Mouse (Mus musculus) inflammation-experienced regulatory T-cells, adult 6 months (primary cell): ENCODE measurements at regions not wholly inside any gene's neighbourhood (a gene's known extent, or its start where the extent isn't known, plus 50 kb on each side); places are given as distances from the start of the nearest gene placed in this dataset.

Experiments used
- ATAC-seq: one replicate; pipeline ENCODE4 v1.8.0; 2017

DNA sequence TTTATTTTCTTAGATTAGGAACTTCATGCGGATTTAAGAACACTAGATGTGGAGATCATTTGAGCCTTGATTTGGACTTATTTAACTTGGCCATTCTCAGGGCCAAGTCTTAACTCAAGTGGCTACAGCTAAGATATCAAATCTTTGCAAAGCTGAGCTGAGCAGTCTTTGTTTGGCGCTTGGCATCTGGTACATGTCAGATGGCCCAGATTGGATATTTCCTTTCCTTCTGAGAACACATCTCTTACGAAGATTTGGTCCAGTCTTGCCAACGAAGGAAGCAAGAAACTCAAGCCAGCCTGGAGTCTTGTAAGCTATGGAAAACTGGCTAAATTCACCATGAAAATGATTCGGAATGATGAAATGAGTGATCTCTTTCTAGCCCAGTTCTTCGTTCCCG, 59.1 kb upstream of the Cdc42ep3 start:
- no peak for ATAC-seq

DNA sequence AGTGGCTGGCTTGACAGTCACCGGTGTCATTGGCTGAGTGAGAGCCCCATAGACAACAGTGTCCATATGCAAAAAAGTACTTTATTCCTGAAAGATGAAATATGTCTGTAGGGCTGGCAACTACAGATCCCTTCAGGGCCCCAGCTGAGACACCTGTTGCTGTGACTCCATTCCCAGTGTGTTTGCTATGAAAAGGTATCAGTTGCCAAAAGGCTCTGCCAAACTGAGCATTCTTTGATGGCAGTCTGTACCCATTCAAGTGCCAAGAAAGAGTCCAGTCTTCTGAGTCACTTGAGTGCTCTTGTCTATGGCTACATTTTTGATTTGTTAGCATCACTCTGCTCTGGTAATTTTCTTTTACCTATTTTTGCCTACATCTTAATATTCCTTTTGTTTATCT, 63.1 kb upstream of the Cdc42ep3 start:
- ATAC-seq, result no peak

DNA sequence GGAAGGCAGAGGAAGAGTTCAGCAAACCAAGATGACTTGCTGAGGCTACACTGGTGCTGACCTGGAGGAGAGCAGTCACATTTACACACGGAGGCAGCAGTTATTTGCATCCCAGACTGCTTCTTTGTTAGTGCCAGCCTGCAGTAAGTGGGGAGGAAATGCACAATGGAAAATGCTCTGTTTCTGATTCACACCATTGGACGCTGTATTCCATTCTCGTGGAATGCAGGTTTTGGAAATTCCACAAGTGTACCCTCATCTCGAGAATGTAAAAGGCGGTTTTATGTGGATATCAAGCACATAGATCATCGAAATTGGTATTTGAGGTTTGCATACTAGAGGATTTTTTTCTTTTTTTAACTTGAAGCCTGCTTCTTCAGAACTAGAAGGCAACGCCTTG, 66.7 kb upstream of the Cdc42ep3 start:
- ATAC-seq, result no peak

DNA sequence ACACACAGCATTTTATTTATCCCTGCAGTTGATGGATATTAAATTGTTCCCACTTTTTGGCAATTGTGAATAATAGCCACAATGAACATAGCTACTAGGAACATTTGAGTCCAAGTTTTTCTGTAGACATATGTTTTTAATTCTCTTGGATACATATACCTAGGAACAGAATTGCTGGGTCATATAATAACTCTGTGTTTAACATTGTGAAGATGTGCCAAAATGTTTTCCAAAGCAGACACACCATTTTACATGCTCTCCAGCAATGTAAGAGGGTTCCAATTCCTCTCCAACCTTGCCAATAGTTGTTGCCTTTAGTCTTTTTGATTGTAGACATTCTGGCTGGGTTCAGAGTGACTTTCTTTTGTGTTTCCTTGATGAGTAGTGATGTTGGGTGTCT, 84.3 kb upstream of the Cdc42ep3 start:
- ATAC-seq, result no peak

DNA sequence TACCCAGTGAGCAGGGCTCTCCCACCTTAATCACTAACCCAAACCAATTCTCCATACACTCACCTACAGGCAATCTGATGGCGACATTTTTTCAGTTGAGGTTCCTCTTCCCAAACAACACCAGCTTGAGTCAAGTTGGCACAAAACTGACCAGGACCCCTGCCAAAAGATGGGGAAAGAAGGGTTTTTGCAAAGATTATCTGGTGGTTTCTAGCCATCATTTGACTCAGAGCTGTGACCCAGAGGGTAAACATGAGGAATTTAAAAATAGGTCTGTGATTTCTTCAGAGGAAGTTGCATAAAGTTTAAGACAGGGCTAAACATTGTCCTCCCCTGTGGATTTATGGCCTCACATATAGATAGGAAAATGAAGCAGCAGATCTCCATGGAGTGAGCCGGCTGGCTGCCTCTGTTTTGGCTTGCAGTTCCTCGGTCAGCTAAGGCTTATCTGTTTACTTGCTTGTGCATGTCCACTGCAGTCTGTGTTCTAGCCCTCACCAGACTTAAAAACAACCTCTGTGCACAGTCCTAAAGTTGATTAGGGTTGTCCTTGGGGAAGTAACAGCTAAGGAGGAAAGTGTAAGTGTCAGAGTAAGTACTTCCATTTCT, 87.7 kb upstream of the Cdc42ep3 start:
- ATAC-seq, result no peak

DNA sequence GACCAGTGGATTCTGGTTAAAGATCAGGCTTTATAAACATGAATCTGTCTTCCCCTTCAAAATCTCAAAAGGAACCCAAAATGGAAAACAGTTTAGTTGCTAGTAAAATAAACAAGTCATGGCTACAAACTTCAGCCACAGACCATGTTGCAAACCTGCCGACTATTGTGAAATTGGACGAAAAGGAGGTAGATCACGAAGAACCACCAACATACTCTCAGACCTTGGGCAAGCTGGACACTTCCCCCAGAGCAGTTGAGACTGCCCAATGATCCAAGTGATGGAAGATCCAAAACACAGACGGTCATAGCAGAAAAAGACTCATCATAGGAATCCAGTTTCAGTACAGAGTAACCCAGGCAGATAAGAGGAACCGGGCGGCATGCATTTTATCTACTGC, 92.3 kb upstream of the Cdc42ep3 start:
- no peak for ATAC-seq

DNA sequence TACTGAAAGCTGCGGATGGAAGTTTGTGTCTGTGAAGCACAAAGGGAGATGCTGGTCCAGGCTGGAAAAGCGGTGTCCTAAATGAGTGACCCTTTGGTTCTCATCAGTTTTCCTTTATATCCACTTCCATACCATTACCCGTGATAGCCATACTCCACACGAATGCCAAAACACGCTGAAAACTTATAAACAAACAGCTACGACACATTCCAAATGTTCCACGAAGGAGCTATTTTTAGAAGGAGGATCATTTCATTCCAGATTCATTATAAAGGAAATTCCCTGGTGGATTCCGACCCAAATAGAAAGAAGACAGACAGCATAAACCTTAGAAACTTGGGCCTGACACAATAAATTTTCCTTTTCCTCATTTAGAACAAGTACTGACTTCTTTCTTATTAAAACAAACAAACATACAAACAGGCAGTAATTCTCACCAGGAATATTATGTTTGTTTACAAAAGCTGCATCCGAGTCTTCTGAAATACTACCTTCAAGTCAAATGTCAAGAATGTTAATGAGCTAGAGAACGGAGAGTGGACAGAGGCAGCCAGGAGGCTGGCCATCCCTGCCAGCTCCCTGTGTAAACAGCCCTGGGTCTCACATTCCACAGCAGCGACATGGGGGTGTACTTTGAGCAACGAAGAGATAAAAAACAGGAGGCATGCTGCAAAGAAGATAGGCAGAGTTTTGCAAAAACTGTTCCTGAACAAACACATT, 96.4 kb upstream of the Cdc42ep3 start:
- ATAC-seq, result no peak

DNA sequence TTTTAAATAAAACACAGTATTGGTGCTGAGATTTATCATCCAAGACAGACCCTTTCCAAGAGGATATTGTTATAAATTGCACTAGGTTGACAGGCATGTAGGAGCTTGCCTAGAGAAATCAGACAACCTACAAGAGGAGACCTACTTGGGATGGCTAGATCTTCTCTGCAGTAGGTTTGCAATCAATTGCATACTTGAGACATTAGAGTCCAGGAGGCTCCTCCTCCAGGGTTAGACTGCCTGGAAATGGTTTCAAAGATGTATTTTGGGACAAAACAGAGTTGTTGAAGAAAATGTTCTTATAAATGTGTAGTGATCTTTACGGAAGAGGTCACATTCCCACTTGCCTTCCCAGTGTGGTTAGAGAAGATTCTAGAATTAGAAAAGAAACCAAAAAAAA, 98.9 kb upstream of the Cdc42ep3 start:
- no peak for ATAC-seq

DNA sequence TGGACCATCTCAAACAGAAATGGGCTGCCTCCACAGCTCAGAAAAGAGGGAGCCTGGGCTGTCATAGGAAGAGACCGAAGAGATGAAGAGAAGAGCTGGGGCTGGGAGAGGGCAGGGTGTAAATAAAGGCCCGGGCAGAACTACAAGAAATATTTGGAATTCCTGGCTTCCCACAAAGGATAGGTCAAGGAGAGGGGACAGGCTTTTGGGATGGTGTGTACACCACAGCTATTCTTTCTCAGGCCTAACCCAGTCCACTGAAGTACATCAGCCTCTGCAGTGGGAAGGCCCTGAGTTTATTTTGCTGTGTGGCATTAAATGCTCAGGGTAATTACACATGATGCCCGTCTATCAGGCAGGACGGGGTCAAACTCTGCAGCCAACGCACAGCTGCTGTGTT, 99.6 kb upstream of the Cdc42ep3 start:
- no peak for ATAC-seq

DNA sequence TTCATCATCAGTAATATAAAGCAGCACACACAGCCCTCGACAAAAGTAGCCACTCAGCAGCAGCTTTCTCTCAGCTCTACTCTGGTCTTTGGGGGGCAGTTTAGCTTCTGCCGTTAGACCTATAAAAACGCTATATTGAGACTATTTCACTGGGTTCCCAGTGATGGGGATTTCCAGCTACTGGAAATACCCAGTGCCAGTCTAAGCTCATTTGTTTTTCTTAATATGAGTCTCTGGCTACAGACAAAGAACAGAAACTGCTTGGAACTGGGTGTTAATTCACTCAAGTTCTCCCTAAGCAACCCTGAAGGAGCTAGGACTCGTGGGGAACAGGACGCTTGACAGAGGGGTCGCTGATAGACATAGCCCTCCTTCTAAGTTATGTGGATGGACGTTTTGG, 100.3 kb upstream of the Cdc42ep3 start:
- peak; percentile 71 for ATAC-seq

DNA sequence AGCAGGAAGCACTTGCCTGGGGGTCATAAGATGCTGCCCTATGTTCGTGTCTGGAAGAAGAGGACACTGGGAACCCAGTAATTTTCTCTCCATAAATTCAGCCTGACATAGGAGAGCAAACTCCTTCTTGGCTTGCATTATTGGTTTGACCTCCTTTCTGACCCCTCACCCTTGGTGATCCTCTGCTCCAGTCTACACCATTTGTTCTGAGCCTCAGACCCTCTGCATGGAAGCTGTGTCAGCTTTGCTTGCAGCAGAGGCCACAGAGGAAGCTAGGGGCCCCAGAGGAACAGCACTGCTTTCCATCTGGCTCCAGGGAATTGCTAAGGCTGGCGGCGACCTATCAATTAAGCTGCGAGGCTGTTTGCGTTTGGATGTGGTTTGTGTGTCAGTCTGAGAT, 102.7 kb upstream of the Cdc42ep3 start:
- ATAC-seq, result no peak

DNA sequence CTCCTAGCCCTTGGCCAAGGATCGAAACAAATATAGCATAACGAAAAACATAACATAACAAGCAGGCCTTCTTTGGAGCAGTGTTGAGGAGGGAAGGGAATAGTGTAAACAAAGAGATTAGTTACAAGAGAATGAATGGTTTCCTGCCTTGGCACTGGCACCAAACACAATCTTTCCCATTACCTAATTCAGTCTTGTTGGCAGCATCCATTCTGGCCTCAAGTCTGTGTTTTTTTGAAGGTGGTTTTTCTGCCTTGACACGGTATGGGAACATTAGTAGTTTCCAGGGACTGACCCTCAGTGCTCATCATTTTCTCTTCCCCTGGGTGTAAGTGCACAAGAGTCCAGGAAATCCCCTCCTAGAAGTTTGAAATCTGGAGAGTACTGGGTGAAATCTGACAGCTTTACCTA, 106.8 kb upstream of the Cdc42ep3 start:
- ATAC-seq, result no peak

DNA sequence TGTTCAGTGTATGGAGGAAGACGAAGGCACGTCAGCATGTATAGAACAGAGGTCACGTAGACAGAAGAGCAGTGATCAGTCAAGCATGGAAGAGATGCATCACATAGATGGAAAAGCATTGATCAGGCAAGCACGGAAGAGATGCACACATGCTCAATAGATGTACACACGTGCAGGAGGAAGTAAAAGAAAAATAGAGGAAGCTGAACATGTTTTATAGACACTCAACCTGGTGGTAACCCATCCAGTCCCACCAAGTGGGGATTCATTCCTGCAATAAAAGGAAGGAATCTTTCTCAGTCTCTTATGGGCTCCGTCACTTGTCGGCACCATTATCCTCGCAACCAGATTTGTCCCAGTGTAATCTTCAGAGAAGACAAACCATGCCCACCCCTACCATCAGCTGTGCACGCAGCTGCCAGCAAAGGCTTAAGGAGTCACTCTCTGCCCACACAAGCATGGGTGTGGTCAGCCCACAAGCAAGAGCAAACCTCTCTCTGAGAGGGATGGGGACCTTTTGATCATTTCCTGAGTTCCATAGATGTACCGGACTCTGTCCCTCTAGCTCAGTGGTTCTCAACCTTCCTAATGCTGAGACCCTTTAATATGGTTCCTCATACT, 108.3 kb upstream of the Cdc42ep3 start:
- ATAC-seq, result no peak

DNA sequence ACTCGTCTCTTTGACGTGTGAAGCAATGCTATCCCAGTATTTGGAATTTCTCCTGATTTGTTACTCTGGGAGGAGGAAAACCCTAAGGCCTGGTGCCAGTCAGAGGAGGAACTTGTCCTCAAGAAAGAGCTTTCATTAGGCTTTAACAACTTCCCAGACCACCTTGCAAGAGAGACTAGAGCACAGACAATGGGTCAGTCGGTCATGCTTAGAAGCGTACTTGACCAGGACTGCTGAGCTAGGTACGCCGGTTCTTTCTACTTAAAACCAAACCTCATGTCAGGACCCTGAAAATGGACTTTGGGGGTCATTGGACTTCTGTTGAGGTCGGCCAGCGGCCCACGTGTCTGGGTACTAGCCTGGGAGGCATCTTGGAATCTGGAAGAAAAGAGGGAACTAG, 110.8 kb upstream of the Cdc42ep3 start:
- no peak for ATAC-seq

DNA sequence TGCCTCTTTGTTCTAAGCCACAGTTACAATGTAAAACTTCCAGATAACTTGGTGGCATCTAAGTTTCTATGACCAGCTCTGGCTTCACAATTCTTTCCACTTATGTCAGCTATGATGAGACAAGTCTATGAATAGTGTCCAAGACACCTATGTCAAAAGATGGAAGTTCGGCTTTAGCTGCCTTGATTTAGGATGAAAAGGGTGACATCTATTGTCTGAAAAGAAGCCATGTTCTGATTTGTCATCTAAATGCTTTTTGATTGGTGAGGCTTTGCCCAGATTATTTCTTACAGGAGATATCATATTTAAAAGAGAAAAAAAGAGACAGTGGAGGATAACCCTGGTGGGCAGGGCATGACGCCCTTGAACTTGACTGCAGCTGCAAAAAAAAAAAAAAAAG, 116.7 kb upstream of the Cdc42ep3 start:
- ATAC-seq, result no peak

DNA sequence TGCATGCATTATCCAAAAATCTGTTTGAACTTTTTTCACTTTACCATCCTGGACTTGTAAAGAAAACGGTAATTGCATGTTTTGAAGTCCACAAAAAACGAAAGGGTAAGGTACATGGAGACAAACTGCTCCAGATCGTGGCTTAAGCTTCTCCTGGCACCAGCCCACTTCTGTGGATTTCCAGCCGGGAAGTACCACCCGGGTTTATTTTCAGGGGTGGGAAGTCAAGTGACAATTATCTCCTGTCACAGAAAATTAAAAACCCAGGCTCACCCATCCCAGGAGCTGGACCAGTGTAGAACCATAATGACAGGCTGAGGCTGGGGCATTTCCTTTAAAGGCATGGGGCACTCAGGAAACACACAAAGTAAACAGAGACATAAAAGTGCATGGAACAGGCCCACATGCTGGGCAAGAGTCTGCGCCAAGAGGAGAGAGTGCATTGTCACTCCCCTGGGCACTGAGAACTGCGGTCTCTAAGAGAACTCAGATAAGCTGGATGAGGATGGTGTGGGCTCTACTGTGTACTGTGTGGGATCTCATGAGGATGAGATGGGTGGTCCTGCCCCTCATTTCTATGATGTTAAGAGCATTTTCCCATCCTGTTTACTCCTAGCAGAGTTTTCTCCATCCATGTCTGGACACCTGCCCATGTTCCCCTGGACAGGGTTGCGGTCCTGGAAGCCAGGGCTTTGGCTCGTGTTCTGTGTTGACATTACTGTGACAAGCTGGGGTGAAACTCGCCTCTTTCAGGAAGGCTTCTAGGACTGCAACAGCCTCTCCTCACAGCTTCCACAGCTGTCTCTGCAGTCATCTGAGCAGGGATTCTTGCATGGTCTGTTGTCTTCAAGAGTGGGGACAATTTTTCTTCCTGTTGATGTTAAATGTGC, 117.5 kb upstream of the Cdc42ep3 start:
- ATAC-seq, result no peak

DNA sequence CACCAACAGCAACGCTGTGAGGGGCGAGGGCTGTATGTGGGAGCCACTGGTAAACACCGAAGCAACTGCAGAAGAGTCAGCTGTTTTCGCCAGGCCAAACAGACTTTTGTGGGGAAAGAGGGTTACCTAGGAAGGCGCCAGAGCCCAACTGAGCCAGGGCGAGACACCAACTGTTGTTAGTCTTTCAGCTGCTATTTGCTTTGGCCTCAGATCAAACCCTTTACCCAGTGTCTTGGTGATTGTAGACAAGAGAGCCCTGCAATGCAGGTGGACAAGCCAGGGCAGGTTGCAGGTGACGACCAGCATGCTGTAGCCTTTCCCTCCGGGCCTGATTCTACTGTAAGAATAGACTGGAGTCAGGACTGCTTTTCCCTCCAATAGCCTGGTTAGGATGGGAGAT, 121.8 kb upstream of the Cdc42ep3 start:
- ATAC-seq, result no peak

DNA sequence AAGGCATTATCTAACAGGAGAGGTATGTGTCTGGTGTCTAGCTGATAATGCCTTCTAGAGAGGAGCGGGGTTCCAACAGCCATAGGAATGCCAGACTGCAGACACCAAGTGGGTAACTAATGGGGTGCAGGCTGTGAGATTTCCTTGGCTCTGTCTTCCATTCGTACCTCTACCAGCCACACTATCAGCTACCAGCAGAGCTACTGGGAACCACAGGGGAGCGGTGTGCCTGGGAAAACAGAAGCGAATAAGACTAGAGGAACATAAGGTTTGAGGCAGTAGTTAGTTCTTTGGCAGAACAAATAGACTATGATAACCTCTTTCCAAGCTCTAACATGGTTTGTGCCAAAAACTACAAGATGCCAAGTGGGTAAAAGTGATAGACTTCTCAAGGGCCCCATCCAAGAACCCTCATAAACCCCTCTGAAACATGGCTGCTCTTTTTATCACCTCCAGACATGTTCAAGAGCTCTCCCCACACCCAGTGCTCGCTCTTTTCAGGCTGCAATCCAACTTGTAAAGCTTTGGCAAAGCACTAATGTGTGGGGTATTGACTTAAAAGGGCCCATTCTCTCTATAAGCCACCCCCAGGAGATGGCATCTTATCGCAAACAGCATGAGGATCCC, 126.3 kb upstream of the Cdc42ep3 start:
- ATAC-seq, result no peak

DNA sequence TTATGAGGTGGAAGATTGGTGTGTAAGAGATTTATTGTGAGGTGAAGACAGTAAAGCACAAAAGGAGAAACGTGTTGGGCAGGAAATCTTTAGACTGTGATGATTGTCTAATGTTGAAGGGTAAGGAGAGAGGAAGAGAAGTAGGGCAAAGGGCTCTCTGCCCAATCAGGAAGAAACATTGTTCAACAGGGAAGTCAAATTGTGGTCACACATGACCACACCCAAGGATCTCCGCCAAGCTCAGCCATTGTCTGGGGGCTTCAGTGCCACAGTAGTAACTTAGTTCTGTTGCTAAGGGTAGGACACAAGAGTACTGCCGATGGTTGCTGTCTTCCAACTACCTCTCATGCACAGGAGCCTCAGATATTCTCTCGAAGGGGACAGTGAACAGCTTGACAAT, 127.0 kb upstream of the Cdc42ep3 start:
- no peak for ATAC-seq

DNA sequence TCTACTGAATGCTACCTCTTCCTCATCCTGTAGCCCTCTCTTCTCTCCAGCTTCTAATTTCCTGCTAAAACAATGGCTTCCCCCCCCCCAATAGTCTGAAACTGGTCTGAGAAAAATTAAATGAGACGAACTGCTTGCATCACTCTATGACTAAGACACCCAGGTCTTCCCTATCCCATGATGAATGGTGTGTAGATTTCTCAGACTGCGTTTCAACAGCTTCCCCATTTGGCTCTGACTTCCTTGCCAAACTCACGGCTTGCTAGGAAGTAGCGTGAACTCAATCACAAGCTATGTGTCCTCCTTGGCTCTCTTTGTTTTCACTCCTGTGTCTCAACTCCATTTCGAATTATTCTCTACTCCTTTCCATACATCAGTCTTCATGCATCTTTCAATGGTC, 126.4 kb upstream of the Rmdn2 start:
- ATAC-seq, result no peak

DNA sequence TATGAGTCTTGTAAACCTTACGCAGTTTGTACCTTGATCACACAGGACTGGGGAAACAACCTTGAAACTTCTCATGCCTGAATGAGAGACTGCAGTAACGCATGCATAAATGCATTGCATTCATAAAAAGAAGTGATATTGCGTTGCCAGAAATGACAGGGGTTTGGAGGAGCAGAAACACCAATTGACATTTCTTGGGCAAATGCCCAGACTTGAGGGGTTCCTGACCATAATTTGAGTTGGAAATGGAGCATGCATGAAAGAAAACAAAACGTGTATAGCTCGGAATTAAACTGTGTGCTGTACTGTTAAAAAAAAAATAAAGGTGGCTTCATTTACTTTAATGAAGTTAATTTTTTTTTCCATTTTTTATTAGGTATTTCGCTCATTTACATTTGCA, 122.4 kb upstream of the Rmdn2 start:
- ATAC-seq, result no peak

DNA sequence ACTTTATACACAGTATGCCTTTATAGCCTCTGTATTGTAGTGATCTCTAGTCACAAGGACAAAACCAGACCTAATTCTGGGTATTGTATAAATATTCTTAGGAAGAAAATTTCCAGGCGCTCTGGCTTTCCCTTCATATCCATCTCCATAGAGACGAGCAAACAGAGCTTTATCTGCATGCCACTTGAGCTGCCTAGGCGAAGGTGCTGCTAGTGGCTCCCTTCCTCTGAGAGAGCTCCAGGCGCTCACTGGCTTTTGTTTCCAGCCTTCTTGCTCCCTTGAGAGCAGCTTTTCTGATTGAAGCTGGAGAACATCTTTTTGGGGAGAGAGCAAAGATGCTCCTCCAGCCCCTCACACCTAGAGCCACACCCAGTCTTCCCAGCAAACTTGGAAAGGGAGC, 114.0 kb upstream of the Rmdn2 start:
- ATAC-seq, result no peak

DNA sequence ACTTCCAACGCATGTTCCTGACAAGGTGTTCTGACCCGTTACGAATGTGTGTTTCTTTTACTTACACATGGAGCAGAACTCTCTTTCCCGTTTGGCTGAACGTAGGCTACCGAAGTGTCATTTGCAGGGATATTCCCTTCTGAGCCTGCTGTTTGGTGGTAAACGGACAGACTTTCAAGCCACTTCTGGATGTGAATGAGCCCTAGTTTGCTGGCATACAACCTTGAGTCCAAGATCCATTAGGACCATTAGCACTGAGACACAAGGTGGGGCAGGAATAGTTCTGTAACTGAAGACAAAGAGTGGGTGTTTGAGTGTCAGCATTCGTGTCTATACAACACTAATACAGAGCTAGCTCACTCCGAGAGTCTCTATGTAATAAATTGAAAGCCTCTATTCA, 113.3 kb upstream of the Rmdn2 start:
- ATAC-seq, result no peak
